Mouse (Mus musculus) induced T-regulatory cell, adult 2 months (primary cell): ENCODE data around the gene Ndufaf3.
"Not testable (repeated sequence)": the region's sequence is repeated elsewhere in the genome, so short reads cannot be mapped to it uniquely, and the experiment has no call there.

Experiments used
- DNase-seq: peaks from one replicate; pipeline ENCODE4 v3.0.0-alpha.2; 2012; ENCODE audit warnings: low read depth

The Ndufaf3 gene

GRCm38 (mm10) chr9:108566815-108567776 is at the start of gene Ndufaf3:
Gene Ndufaf3, minus strand, starts transcription at chr9:108567434.
- peak; percentile 97 for DNase-seq

DNA sequence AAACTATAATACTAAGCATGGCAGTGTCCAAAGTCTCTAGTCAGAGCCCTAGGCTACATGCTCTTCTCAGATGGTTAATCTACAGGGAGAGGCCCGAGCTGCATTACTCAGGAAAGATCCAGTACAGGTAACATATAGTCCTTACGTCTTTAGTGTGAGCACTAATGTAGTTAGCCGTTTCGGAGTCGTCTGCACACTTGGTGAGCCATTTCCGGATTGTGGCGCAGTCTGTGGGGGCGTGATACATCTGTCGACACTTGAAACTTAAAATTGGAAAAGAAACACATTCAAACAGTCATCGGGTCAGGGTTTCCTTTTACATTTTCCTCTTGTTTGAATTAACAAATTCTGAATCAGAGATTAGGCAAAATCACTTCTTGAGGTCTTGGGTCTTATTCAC is 44.3 kb upstream of the Ndufaf3 start:
- no peak for DNase-seq

DNA sequence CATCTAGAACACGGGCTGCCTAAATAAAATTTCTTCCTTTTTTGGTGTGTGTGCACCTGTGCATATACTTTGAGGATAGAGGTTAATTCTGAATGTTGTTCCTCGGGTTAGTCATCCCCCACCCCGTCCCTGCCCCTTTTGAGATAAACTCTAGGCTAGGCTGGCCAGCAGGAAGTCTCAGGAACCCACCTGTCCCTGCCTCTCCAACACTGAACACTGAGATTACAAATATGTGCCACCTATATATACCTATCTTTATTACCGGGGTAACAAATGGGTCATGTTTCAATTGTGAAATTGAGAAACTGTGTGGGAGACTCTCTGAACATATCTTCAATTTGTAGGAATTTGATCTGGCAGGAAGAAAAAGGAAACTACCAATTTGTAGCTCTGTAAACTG is 41.7 kb upstream of the Ndufaf3 start:
- no peak for DNase-seq

- DNase-seq, result not testable (repeated sequence)
Observed at GRCm38 (mm10) chr9:108607929-108608328, 40.7 kb upstream of the Ndufaf3 start.

DNA sequence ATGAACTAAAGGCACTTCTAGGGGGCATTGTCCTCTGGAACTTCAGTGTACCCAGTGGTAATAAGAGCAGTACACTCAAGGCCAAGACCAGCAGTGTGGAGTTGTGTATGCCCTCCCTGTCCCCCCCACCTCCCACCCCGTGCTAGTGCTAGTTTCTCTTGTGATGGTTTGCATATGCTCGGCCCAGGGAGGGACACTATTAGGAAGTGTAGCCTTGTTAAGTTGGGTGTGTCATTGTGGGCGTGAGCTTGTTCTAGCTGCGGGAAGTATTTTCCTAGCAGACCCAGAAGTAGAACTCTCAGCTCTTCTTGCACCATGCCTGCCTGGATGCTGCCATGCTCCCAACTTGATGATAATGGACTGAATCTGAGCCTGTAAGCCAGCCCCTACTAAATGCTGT is 34.8 kb upstream of the Ndufaf3 start:
- DNase-seq, result no peak

DNA sequence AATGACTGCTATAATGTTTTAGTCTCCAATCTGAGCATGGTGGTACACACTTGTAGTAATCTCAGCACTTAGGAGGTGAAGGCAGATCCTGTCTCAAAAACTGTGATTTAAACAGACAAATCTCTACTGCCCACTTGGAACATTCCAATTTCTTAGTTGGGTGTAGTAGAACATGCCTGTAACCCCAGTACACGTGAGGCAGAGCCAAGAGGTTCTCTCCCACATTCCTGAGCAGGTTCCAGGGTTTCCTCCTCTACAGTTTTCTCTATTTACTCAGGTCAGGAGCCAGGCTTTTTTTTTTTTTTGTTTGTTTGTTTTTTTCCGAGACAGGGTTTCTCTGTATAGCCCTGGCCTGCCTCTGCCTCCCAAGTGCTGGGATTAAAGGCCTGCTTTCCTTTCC is 32.8 kb upstream of the Ndufaf3 start:
- DNase-seq, result no peak

- DNase-seq, result no peak
Observed at GRCm38 (mm10) chr9:108599021-108599566, 31.9 kb upstream of the Ndufaf3 start.

DNA sequence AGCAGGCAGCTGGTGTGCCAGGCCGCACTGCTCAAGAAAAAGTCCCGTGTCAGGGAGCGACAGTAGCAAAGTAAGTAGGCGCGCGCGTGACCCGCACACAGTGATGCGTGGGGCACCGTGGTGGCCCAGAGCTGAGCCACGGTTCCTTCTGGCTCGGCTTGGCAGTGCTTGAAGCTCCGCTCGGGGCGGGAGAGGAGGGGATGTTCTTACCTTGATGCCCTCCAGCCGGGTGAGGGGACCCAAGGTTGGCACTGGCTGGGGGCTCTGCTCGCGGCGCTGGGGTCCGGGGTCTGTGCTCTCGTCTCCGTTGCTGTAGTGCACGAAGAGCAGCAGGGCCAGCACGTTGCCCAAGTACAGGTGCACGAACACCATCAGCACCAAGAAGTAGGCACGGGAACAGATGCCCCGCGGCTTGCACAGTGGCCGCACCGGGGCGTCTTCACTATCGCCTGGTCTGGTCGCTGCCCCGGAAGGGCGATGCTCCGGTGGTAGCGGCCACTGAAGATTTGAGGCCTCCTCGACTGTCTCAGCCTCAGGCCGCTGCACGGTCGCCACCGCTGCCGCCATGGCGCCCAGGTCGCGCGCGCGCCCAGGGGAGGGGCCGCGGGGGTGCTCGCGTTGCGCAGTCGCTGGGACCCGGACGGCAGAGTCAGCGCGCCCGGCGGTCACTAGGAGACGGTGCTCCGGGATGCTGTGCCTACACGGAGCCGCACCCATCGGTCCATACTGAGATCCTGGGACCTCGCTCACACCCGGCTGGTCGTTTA is 29.9 kb upstream of the Ndufaf3 start, which contains the start of gene P4htm:
Gene P4htm, minus strand, starts transcription at position 670 of the 767 bp plus-strand sequence.
- DNase-seq, result peak; percentile 72

- DNase-seq, result no peak
Observed at GRCm38 (mm10) chr9:108594354-108594753, 27.1 kb upstream of the Ndufaf3 start.

- DNase-seq, result no peak
Observed at GRCm38 (mm10) chr9:108591462-108591861, 24.2 kb upstream of the Ndufaf3 start.

- peak; percentile 40 for DNase-seq
Observed at GRCm38 (mm10) chr9:108589229-108589628, 22.0 kb upstream of the Ndufaf3 start.

- DNase-seq, result no peak
Observed at GRCm38 (mm10) chr9:108587571-108588180, 20.4 kb upstream of the Ndufaf3 start.

DNA sequence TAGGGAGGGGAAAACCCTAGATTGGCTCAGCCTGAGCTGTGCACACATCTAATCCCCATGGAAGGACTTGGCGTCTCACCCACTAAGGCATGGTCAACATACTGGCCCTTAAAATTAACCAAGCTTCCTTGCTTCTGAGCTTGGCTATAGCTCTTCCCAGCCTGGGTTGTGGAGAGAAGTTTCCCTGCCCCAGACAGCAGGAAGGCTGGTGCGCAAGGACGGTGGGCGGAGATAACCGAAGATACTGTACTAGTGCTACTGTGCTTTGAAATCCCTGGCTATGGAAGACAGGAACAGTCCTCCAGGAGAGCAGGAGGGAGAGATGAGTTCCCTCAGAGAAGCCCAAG is 12.1 kb upstream of the Ndufaf3 start:
- DNase-seq, result no peak

GRCm38 (mm10) chr9:108578545-108579343 is 11.5 kb upstream of the Ndufaf3 start, which contains the start of gene Wdr6:
Gene Wdr6, minus strand, starts transcription at chr9:108578739.
- peak; percentile 94 for DNase-seq

- peak; percentile 75 for DNase-seq
Observed at GRCm38 (mm10) chr9:108577934-108578544, 10.8 kb upstream of the Ndufaf3 start.

DNA sequence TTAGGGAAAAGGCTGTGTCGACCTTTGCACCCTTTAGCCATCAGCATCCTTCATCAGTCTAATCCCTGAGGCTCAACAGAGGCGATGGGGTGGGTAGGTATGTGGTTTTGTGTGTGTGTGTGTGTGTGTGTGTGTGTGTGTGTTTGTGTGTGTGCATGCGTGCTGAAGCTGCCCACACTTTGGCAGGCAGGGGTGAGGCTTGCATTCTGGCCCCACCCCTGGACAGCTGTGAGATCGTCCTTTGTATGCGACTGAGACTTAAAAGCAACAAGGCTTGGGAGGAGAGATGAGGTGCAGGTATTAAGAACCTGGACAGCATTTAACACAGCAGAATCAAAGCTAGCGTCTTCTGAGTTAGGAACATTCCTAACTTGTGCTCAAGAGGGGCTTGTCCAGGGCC is 9.8 kb upstream of the Ndufaf3 start:
- no peak for DNase-seq

DNA sequence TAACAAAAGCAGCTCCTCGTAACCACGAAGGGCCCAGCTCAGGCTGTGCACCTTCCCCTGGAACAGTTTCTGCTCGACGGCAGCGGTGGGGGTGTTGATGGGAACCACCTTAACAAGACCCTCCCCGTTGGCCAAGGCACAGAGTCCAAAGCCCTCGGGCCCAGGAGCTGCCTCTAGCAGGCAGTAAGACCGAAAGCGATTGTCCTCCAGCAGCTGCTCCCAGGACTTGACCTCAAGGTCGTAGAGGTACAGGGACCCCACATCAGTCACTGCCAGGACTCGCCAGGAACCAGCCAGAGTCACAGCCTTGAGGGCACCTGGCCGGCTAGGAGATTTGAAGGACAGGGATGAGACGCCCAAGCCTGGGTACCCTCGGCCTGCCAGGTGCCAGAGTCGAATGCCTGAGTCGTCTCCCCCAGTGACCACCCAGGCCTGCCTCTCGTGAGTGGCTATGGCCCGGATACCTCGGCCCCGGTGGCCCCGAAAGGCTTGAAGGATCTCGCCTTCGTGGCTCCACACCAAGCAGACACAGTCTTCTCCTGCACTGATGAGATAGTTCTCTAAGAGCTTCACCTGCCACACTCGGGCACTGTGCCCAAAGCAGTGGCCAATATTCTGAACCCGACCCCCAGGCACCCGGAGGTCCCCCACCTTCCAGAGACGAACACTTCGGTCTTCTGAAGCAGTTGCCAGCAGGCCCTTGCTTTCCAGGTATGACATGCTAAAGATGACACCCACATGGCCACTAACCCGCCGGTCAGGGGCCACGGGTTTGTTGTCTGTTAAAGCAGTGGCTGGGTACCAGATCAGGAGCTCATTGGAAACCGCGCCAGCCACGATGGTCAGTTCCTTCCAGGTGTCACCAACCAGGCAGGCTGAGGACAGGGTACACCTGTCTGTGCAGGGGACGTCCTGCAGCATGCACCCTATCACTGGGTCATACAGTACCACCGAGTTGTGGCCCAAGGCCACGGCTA is 8.4 kb upstream of the Ndufaf3 start:
- no peak for DNase-seq

GRCm38 (mm10) chr9:108574921-108575320 is 7.7 kb upstream of the Ndufaf3 start:
- DNase-seq, result no peak
